Mouse (Mus musculus): ENCODE results near the gene 4930556J24Rik.
"Not testable (repeated sequence)": the region's sequence is repeated elsewhere in the genome, so short reads cannot be mapped to it uniquely, and the experiment has no call there.

Gene 4930556J24Rik

GRCm38 (mm10) chr11:3973081-3973480 lies 3.5 kb downstream of the 4930556J24Rik start:
- DNase-seq (ENCODE audit: low spot score) = no peak

- no peak for DNase-seq (ENCODE audit: low spot score)
Observed at GRCm38 (mm10) chr11:3970361-3970760, 6.2 kb downstream of the 4930556J24Rik start.

GRCm38 (mm10) chr11:3969837-3970236 lies 6.7 kb downstream of the 4930556J24Rik start:
- no peak for DNase-seq (ENCODE audit: low spot score)

- DNase-seq (ENCODE audit: low spot score) = no peak
Observed at GRCm38 (mm10) chr11:3964416-3965172, 12.0 kb downstream of the 4930556J24Rik start.

GRCm38 (mm10) chr11:3963610-3964415 lies 12.8 kb downstream of the 4930556J24Rik start, which contains the start of gene Pes1:
Gene Pes1, plus strand, starts transcription at chr11:3963975.
- peak; percentile 65 for DNase-seq (ENCODE audit: low spot score)

- DNase-seq (ENCODE audit: low spot score) = no peak
Observed at GRCm38 (mm10) chr11:3963155-3963554, 13.4 kb downstream of the 4930556J24Rik start.

- no peak for DNase-seq (ENCODE audit: low spot score)
Observed at GRCm38 (mm10) chr11:3961761-3962160, 14.8 kb downstream of the 4930556J24Rik start.

GRCm38 (mm10) chr11:3960901-3961300 lies 15.7 kb downstream of the 4930556J24Rik start:
- DNase-seq (ENCODE audit: low spot score) = no peak

- not testable (repeated sequence) for DNase-seq (ENCODE audit: low spot score)
Observed at GRCm38 (mm10) chr11:3955371-3955770, 21.2 kb downstream of the 4930556J24Rik start.

- not testable (repeated sequence) for DNase-seq (ENCODE audit: low spot score)
Observed at GRCm38 (mm10) chr11:3954876-3955275, 21.7 kb downstream of the 4930556J24Rik start.

GRCm38 (mm10) chr11:3946386-3946785 lies 30.2 kb downstream of the 4930556J24Rik start:
- DNase-seq (ENCODE audit: low spot score) = no peak

- no peak for DNase-seq (ENCODE audit: low spot score)
Observed at GRCm38 (mm10) chr11:3941371-3941770, 35.2 kb downstream of the 4930556J24Rik start.

GRCm38 (mm10) chr11:3937321-3937874 lies 39.2 kb downstream of the 4930556J24Rik start:
- DNase-seq (ENCODE audit: low spot score) = no peak

- no peak for DNase-seq (ENCODE audit: low spot score)
Observed at GRCm38 (mm10) chr11:3936318-3936717, 40.3 kb downstream of the 4930556J24Rik start.

GRCm38 (mm10) chr11:3935135-3935534 lies 41.4 kb downstream of the 4930556J24Rik start:
- no peak for DNase-seq (ENCODE audit: low spot score)

- DNase-seq (ENCODE audit: low spot score) = no peak
Observed at GRCm38 (mm10) chr11:3933756-3934285, 42.8 kb downstream of the 4930556J24Rik start.

GRCm38 (mm10) chr11:3931511-3932211 lies 44.9 kb downstream of the 4930556J24Rik start, which contains the start of gene Tcn2:
Gene Tcn2, minus strand, starts transcription at chr11:3932159.
- DNase-seq (ENCODE audit: low spot score) = peak; percentile 82

- no peak for DNase-seq (ENCODE audit: low spot score)
Observed at GRCm38 (mm10) chr11:3930931-3931330, 45.6 kb downstream of the 4930556J24Rik start.

- no peak for DNase-seq (ENCODE audit: low spot score)
Observed at GRCm38 (mm10) chr11:3930019-3930418, 46.6 kb downstream of the 4930556J24Rik start.

- no peak for DNase-seq (ENCODE audit: low spot score)
Observed at GRCm38 (mm10) chr11:3925916-3926315, 50.7 kb downstream of the 4930556J24Rik start.

- no peak for DNase-seq (ENCODE audit: low spot score)
Observed at GRCm38 (mm10) chr11:3922731-3923130, 53.8 kb downstream of the 4930556J24Rik start.

GRCm38 (mm10) chr11:3922115-3922514 lies 54.5 kb downstream of the 4930556J24Rik start:
- no peak for DNase-seq (ENCODE audit: low spot score)

Measured in ovary, adult 18-20 months (tissue).